Mouse (Mus musculus) liver, adult 2 months (tissue): ENCODE results near the gene E2f1.

Source experiments
- CTCF ChIP-seq: fragments of 200-500 bp; IDR thresholded peaks from 2 replicates; pipeline ENCODE4 v1.5.1; 2011; ENCODE audit warnings: low read depth, low read length, control low read depth
- POLR2A ChIP-seq: fragments of 200-500 bp; IDR thresholded peaks from 2 replicates; pipeline ENCODE4 v1.6.1; 2011; ENCODE audit warnings: low read length, control low read depth; ENCODE audit not compliant: insufficient read depth; ENCODE audit errors: extremely low read depth

GRCm38 (mm10) chr2:154600586-154600985 is 30.9 kb upstream of the E2f1 start:
- TF ChIP-seq POLR2A (no peak), CTCF (0 out of 2 replicates have a peak, but pooled peaks have one; percentile 8)
